Mouse (Mus musculus) neural tube, embryonic 14.5 days (tissue): ENCODE measurements at regions not wholly inside any gene's neighbourhood (a gene's known extent, or its start where the extent isn't known, plus 50 kb on each side); places are given as distances from the start of the nearest gene placed in this dataset.

Source experiments
- ATAC-seq: fragments of 200-750 bp; cut with Nextera tagmentation; 2 replicates; pipeline ENCODE4 v1.8.0; 2017; ENCODE audit warnings: low read depth, mild to moderate bottlenecking, moderate TSS enrichment, moderate library complexity
- H3K27ac ChIP-seq: fragments of 300-500 bp; sonication (generic); 2 replicates; pipeline ENCODE4 v1.5.1; 2014; ENCODE audit warnings: low read depth, mild to moderate bottlenecking, control low read depth, low read length, moderate library complexity, mixed read lengths
- H3K27me3 ChIP-seq: fragments of 300-500 bp; sonication (generic); 2 replicates; pipeline ENCODE4 v1.6.1; 2014; ENCODE audit warnings: low read length; ENCODE audit not compliant: control insufficient read depth, insufficient read depth
- H3K36me3 ChIP-seq: fragments of 300-500 bp; sonication (generic); 2 replicates; pipeline ENCODE4 v1.6.1; 2014; ENCODE audit warnings: low read length, mixed read lengths; ENCODE audit not compliant: control insufficient read depth, insufficient read depth
- H3K4me1 ChIP-seq: fragments of 300-500 bp; sonication (generic); 2 replicates; pipeline ENCODE4 v1.6.1; 2014; ENCODE audit warnings: low read length; ENCODE audit not compliant: control insufficient read depth, insufficient read depth
- H3K4me2 ChIP-seq: fragments of 300-500 bp; sonication (generic); 2 replicates; pipeline ENCODE4 v1.6.1; 2014; ENCODE audit warnings: mild to moderate bottlenecking, low read depth, low read length, control low read depth
- H3K4me3 ChIP-seq: fragments of 300-500 bp; sonication (generic); 2 replicates; pipeline ENCODE4 v1.5.1; 2014; ENCODE audit warnings: low read depth, low read length, control low read depth, mixed read lengths
- H3K9ac ChIP-seq: fragments of 300-500 bp; sonication (generic); replicated peaks from 2 replicates; pipeline ENCODE4 v1.6.1; 2014; ENCODE audit warnings: low read depth, mild to moderate bottlenecking, control low read depth, low read length, mixed read lengths
- H3K9me3 ChIP-seq: fragments of 300-500 bp; sonication (generic); 2 replicates; pipeline ENCODE4 v1.6.1; 2016; ENCODE audit warnings: low read length; ENCODE audit not compliant: control insufficient read depth
- WGBS: fragments of 180-500 bp; shearing (Covaris S2); extraction: QIAGEN DNeasy Blood & Tissue Kit; methylation state at CpG from one replicate; pipeline ENCODE4 v1.1.7; 2014; 5-methylcytosine and 5-hydroxymethylcytosine counted together

GRCm38 (mm10) chr2:46678366-46678765, 1561.2 kb upstream of the Zeb2 start:
- Histone ChIP-seq H3K4me2 (no peak overlapping the region), H3K36me3 (no peaks in the 10 kb centered on the region), H3K27ac (no peak overlapping the region), H3K4me1 (no peaks in the 10 kb centered on the region), H3K9me3 (no peaks in the 10 kb centered on the region), H3K4me3 (no peak overlapping the region), H3K9ac (no peak overlapping the region), H3K27me3 (no peaks in the 10 kb centered on the region)
- WGBS = 57% methylated on average over 2 of the region's 2 CpGs
- ATAC-seq = no peak

GRCm38 (mm10) chr2:46669517-46670291, 1552.5 kb upstream of the Zeb2 start:
- Histone ChIP-seq H3K27me3 (no peaks in the 10 kb centered on the region), H3K4me2 (no peak overlapping the region), H3K4me1 (peaks cover 4% of the 10 kb centered on the region; the same call in 1 of the 2 replicates), H3K9ac (no peak overlapping the region), H3K36me3 (no peaks in the 10 kb centered on the region), H3K4me3 (no peak overlapping the region), H3K27ac (no peak overlapping the region), H3K9me3 (no peaks in the 10 kb centered on the region)
- 42% methylated on average over 13 of the region's 13 CpGs for WGBS
- ATAC-seq = no peak

- no peak for ATAC-seq
- Histone ChIP-seq H3K4me2 (no peak overlapping the region), H3K4me3 (no peak overlapping the region), H3K9me3 (no peaks in the 10 kb centered on the region), H3K36me3 (no peaks in the 10 kb centered on the region), H3K27ac (no peak overlapping the region), H3K4me1 (peaks cover 4% of the 10 kb centered on the region; the same call in 1 of the 2 replicates), H3K9ac (no peak overlapping the region), H3K27me3 (no peaks in the 10 kb centered on the region)
- 7% methylated on average over 3 of the region's 3 CpGs for whole genome bisulfite sequencing
These were observed 1549.8 kb upstream of the Zeb2 start for GRCm38 (mm10) chr2:46666990-46667337.

- H3K4me2 ChIP-seq = no peak overlapping the region
- H3K27ac ChIP-seq = no peak overlapping the region
- no peak overlapping the region for H3K9ac ChIP-seq
- WGBS = 21% methylated on average over 10 of the region's 10 CpGs
- H3K4me1 ChIP-seq = peaks cover 4% of the 10 kb centered on the region; the same call in 1 of the 2 replicates
- no peaks in the 10 kb centered on the region for H3K27me3 ChIP-seq
- H3K36me3 ChIP-seq = no peaks in the 10 kb centered on the region
- H3K4me3 ChIP-seq = no peak overlapping the region
- ATAC-seq = peak; percentile 66; the same call in 1 of the 2 replicates
- no peaks in the 10 kb centered on the region for H3K9me3 ChIP-seq
These were observed 1549.1 kb upstream of the Zeb2 start for GRCm38 (mm10) chr2:46666084-46666989.

DNA sequence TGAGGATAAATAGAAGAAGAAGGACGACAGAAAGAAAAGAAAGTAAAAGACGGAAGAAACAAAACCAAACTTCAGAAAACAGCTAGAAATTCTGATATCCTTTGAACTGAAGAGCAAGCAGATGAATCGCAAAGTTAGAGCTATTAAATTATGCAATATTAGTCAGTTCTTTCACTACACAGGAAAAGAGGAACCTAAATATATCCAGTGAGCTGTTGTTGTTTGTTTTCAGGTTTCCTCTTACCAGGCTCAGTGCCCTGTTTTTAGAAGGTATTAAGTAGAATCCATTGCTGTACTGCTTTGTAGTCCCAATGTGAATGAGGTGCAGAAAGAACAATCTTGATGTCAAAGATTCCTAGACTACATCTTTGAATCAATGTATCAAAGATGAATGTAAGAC, 1544.7 kb upstream of the Zeb2 start:
- H3K4me3 ChIP-seq = no peak overlapping the region
- no peaks in the 10 kb centered on the region for H3K27me3 ChIP-seq
- no peaks in the 10 kb centered on the region for H3K36me3 ChIP-seq
- no peak overlapping the region for H3K9ac ChIP-seq
- H3K4me1 ChIP-seq = peaks cover 4% of the 10 kb centered on the region; the same call in 1 of the 2 replicates
- ATAC-seq = no peak
- H3K9me3 ChIP-seq = no peaks in the 10 kb centered on the region
- no peak overlapping the region for H3K27ac ChIP-seq
- 83% methylated on average over 3 of the region's 3 CpGs for WGBS
- H3K4me2 ChIP-seq = no peak overlapping the region

DNA sequence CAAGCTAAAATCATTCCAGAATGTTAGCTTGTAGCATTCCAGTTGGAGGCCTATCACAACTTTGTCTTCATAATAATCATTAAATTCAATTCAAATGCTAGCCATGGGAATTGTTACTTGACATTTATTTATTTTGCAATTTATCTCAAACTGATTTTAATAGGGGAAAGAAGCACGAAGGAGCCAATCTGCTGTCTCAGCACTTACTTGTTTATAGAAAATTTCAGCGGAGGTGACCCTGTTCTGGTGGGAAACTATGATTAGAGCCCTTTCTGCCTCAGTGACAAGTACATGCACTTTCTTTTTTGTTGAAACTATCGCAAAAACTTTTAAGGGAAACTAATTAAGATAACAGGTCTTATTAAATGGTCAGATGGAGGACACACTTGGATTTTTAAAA, 1543.4 kb upstream of the Zeb2 start:
- no peak for ATAC-seq

GRCm38 (mm10) chr2:46655289-46655688, 1538.1 kb upstream of the Zeb2 start:
- 68% methylated on average over 1 of the region's 1 CpGs for WGBS
- H3K4me2 ChIP-seq = no peak overlapping the region
- no peak overlapping the region for H3K27ac ChIP-seq
- no peak overlapping the region for H3K4me3 ChIP-seq
- no peaks in the 10 kb centered on the region for H3K27me3 ChIP-seq
- no peaks in the 10 kb centered on the region for H3K4me1 ChIP-seq
- no peak for ATAC-seq
- no peak overlapping the region for H3K9ac ChIP-seq
- no peaks in the 10 kb centered on the region for H3K36me3 ChIP-seq
- no peaks in the 10 kb centered on the region for H3K9me3 ChIP-seq

More for the DNA sequence above, 1543.4 kb upstream of the Zeb2 start:
- H3K27ac ChIP-seq = no peak overlapping the region
- no peaks in the 10 kb centered on the region for H3K9me3 ChIP-seq
- H3K9ac ChIP-seq = no peak overlapping the region
- no peak overlapping the region for H3K4me3 ChIP-seq
- no peaks in the 10 kb centered on the region for H3K36me3 ChIP-seq
- H3K4me2 ChIP-seq = no peak overlapping the region
- no peaks in the 10 kb centered on the region for H3K27me3 ChIP-seq
- 74% methylated on average over 3 of the region's 3 CpGs for WGBS
- no peaks in the 10 kb centered on the region for H3K4me1 ChIP-seq

DNA sequence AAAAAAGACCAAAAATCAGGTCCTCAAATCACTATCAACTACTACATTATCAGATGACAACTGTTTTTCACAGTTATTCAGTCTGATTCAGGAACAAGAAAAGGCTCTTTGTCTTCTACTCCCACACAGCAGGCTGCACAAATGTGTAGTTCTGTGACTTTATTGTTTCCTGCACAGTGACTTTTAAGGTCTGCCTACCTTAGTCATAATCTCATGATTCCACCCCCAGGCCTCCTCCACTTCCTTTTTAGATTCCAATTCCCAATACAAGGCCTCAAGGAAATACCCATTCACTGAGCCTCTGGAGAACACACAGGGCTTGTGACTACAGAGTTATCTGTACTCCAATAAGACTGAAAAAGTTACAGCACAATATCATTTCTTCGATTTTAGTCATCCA, 1535.4 kb upstream of the Zeb2 start:
- H3K4me1 ChIP-seq = no peaks in the 10 kb centered on the region
- H3K9ac ChIP-seq = no peak overlapping the region
- no peak for ATAC-seq
- no peak overlapping the region for H3K27ac ChIP-seq
- H3K4me2 ChIP-seq = no peak overlapping the region
- no peaks in the 10 kb centered on the region for H3K9me3 ChIP-seq
- H3K4me3 ChIP-seq = no peak overlapping the region
- H3K27me3 ChIP-seq = no peaks in the 10 kb centered on the region
- no peaks in the 10 kb centered on the region for H3K36me3 ChIP-seq
- WGBS = 93% methylated on average over 1 of the region's 1 CpGs

DNA sequence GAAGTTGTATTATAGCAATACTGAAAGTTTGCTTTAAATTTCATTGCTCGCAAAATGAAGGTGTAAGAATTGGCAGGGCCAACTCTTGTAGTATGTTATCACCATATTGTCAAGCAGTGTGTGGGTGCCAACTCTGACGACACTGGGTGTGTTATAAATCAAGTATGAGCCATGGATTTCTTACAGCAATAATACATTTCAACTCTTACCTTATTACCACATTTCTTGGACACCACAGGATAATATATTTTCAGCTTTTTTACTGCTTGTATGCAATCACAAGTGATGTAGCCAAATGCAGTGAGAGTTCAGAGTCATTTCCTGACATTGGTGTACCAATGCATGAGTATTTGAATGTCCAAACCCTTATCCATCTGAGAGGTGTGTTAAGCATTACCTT, 1529.2 kb upstream of the Zeb2 start:
- H3K27me3 ChIP-seq = no peaks in the 10 kb centered on the region
- H3K9me3 ChIP-seq = no peaks in the 10 kb centered on the region
- no peak overlapping the region for H3K9ac ChIP-seq
- no peaks in the 10 kb centered on the region for H3K36me3 ChIP-seq
- 84% methylated on average over 2 of the region's 2 CpGs for WGBS
- no peak overlapping the region for H3K4me3 ChIP-seq
- no peak for ATAC-seq
- no peak overlapping the region for H3K27ac ChIP-seq
- no peaks in the 10 kb centered on the region for H3K4me1 ChIP-seq
- H3K4me2 ChIP-seq = no peak overlapping the region
